Mouse (Mus musculus) CD4-positive, CD25-positive, alpha-beta regulatory T cell, adult 4 months (primary cell): Measurements from ENCODE around the gene Scgb1b30. TPM values are rescaled to one million over a fixed set of nuclear protein-coding genes. Genes with fewer than 3 reads are reported as not detected.
"Not testable (repeated sequence)": the region's sequence is repeated elsewhere in the genome, so short reads cannot be mapped to it uniquely, and the experiment has no call there.

Experiments
- ATAC-seq: one replicate; pipeline ENCODE4 v1.8.0; 2017
- polyA plus RNA-seq, 2 experiments: library from polyadenylated mRNA; unstranded; fragments of 100-300 nt; shearing (Covaris generic); gene quantifications; one replicate each; pipeline ENCODE4 v1.2.1; 2017

The Scgb1b30 gene
- polyA plus RNA-seq, result not detected

DNA sequence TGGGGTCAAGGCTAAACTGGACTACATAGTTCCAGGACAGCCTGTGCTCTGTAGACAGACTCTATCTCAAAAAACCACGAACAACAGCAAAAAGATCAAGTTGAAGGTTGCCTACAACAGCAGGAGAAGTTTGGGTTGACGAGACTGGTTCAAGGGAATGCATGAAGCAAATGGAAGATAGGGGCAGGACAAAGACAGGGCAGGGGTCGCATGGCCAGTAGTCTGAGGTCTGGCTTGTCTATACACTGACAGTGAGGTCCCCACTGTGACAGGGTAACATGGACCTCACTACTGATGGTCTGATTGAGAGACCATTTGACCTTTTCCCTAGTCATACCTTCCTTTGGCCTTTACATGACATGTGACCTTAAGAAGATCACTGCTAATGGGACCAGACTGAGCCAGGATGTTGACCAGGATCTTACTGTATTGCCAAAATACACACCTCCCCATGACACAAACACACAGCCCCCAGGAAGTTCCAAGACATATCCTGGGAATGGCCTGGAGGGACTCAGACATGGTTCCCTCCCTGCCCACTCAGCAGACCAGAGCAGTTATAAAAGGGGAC, at the start of gene Scgb1b30:
Gene Scgb1b30 (plus strand): TSS at position 521 of the 571 bp plus-strand sequence.
- no peak for ATAC-seq

DNA sequence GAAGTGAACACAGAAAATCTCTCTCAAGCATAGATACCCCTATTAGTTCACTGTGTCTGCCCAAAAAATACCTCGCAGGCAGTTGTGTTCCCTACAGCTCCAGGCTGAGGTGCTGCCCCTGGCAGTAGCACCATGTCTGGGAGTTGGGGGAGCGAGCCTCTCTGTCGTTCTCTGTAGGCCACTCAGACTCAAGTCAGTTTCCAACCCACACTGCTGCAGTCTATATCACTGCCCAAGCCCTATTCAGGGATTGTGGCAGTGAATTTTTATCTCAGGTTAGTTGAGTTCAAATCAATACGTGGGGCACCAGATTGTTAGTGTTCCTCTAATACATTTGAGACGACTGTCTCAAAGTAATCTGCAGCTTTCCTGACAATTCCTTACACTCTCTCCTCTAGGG, 27.1 kb upstream of the Scgb1b30 start:
- not testable (repeated sequence) for ATAC-seq

DNA sequence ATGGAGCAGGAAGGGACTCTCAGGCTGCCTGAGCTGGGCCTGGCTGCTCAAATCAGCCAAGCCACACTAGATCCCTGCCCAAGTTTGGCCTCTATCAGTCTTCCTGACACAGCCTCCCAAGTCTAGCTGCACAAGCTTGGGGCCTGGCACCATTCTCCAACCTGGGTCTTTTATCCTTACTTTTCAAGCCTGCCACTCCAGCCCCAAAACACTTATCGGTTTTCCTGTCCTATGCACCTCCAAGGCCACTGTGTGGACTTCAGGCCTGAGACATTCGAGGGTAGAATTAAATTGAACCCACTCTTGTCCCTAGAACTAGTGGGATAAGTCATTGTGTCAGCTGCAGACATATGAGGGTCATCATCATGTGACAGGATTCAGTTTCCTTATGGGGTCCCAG, 4.8 kb downstream of the Scgb1b30 start:
- no peak for ATAC-seq

DNA sequence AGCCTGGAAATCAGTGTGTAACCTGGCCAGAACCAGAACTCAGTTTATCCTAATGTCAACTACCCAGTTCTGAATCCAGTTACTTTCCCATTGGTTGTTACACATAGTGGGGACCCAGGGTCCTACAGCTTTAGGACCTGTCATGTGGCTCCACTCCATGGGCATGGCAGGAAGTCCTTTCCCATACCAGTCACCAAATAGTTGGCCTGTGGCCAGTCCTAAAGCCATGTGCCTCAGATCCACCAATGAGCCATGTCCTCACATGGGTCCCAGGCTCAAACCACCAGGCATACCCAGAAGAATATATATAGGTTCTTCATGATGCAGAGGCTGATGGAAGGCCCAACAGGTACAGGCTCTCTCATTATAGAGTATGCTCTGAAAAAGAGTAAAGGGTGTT, 6.0 kb downstream of the Scgb1b30 start:
- no peak for ATAC-seq

DNA sequence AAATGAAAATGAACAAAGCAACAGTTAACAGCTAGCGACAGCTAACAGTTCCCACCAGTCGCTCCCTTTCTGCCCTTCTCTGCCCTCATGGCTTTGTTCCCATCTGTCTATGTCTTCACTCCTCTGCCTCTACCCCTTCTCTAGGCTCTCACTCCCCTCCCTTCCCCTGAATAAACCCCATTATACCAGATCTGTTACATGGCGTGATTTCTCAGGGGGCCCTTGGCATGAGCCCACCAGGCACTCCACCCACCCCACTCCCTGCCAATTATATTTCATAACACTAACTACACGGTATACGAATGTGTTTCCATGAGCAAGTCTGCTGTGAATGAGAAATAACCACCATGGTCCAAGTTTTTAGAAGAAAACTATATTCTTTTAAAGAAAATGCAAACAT, 14.0 kb downstream of the Scgb1b30 start:
- ATAC-seq, result no peak

DNA sequence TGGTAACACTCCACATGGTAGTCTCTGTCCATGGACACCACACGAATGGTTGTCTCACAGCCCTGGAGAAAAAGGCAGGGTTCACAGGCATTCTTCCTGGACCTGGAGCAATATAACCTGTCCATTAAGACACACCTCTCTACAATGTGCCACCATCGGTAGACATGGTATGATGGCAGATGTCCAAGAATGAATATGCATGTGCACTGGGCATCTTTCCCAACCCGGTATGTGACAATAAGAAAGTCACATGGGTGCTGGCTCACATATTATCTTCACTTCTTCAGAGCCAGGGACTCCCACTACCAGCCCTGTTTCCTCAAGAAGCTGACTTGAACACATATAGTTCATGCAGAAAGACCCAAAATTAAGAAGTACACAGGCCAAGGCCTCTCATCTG, 21.4 kb downstream of the Scgb1b30 start:
- ATAC-seq, result no peak

DNA sequence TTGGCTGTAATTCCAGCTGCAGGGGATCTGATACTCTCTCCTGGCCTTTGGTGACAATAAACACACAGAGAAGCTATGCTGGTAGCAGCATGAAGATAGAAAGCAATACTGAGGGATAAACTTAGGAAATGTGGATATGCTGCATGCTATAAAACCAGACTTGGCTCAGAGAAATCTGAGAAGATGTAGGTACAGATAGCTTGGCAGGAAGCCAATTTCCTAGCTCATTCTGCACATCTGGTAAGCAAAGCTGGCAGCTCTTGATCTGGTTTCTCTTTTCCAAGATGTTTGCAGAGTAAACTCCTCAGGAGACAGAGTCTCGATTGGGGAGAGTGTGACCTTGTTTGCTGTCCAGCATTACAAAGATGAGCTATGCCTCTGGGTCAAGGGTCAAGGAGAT, 25.4 kb downstream of the Scgb1b30 start:
- ATAC-seq, result not testable (repeated sequence)

DNA sequence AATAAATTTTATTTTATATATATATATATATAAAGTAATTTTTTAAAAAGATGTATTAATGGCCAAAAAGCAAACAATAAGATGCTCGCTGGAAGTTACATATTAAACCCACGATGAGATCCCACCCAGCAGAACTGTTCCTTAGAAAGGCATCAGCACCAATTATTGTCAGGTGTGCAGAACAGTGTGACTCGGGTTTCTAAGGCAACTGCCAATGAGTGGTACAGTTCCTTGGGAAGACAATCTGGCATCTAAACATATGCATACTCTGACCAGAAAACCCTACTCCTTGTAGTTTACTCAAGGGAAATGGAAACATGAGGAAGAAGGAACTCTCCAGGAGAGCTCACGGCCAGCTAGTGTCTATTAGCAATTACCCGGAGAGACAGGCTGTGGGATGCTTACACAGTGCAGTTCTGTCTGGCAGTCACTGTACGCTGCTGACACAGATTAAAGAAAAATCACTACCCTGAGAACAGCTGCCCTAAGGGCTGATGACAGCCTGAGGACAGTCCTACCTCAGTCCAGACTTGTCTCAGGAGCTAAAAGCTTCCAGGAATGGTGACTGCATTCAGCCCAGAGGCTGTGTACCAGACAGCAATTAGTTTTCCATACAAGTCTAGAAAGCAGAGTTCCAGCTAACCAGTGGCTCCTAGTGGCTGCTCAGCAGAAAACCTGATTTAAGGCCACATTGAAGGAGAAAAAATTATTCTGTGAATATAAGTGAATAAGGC, 27.9 kb downstream of the Scgb1b30 start:
- ATAC-seq, result no peak

DNA sequence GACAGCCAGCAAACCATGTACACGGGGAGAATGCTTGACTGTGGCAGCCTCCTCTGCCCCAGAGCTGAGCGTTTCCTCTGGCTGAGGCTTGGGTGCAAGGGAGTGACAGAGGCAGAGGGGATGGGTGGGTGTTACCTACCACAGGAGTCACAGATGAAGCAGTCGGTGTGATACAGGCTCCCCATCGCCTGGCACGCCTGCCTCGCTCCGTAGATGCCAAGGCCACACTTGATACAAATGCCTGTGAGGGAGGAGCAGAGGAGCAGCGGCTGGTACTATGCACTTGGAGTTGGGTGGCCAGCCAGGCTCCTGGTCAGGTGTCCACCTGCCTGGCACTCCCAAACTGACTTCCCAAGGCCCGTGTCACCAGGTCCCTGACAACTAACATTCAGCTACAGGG, 30.1 kb downstream of the Scgb1b30 start:
- no peak for ATAC-seq

DNA sequence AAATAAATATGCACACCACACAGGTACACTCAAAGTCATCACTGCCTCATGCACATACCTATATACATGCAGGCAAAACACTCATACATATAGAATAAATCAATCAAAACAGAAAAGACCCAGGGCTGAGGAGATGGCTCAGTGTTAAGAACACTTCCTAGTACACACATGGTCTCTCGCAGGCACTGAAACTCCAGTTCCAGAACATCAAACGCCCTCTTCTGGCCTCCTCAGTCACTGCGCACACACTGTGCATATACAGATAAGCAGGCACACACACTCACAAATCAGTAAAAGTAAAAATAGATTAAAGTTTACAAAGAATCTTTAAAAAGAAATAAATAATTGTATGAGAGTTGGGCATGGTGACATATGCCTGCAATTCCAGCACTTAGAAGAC, 31.1 kb downstream of the Scgb1b30 start:
- no peak for ATAC-seq

DNA sequence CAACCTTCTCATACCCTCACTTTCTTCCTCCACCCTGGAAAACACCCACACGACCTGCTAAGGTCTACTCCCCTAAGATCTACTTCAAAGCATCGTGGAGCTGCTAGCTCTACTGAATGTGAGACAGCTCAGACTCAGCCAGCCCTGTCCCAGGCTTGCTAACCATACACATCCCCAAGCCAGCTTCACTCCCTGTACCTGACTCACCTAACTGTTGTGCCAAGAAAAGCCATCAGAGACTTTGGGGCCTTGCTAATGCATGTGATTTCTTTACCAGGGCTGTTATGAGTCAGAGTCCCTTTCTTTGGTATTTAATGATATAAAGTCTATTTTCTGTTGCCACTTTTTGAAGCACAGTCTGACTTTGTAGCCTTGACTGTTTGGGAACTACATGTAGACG, 35.9 kb downstream of the Scgb1b30 start:
- ATAC-seq, result no peak

DNA sequence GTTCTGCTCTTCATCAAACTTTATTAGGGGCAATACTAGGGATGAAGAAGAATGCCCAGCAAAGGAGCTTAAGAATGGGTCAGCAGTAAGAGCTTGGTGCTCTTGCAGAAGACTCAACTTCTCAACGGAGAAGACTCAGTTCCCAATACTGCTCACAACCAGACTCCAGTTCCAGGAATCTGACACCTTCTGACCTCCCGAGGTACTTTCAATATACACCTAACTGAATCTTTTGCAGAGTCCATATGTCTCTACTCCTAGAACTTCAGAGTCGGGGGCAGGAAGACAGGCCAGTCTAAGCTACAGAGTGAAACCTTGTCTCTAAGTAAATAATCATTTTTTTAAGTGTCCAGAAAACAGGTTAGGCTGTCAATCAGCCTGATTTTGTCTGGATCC, 36.7 kb downstream of the Scgb1b30 start:
- ATAC-seq, result no peak

DNA sequence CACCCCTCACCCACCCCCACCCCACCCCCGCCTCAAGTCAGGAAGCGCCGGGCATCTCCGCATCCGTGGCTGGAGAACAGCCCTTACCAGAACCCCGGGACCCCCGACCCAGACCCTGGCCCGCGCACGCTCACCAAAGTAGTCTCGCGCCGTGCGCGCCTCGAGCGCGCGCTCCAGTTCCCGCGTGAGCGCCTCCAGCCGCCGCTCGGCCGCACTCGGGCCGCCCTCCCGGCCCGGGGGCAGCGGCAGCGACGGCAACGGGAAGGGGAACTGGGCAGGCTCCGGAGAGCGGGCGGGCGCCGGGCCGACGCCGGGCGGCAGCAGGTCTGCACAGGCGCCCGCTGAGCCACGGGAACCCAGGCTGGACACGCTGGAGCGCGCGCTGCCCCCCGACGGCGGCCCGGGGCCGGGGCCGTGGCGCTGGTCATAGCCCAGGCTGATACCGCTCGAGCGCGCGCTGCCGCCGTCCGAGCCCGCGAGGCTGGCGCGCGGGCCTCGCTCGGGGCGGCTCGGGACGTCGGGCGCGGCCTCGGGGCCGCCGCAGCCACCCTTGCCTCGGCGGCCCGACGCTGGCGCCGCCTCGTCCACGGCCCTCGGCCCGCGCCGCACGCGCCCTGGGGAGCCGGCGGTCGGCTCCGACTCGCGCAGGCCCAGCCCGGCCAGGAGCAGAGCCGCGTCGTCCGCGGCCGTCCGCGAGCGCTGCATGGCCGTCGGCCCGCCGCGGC, 37.3 kb downstream of the Scgb1b30 start:
- no peak for ATAC-seq

DNA sequence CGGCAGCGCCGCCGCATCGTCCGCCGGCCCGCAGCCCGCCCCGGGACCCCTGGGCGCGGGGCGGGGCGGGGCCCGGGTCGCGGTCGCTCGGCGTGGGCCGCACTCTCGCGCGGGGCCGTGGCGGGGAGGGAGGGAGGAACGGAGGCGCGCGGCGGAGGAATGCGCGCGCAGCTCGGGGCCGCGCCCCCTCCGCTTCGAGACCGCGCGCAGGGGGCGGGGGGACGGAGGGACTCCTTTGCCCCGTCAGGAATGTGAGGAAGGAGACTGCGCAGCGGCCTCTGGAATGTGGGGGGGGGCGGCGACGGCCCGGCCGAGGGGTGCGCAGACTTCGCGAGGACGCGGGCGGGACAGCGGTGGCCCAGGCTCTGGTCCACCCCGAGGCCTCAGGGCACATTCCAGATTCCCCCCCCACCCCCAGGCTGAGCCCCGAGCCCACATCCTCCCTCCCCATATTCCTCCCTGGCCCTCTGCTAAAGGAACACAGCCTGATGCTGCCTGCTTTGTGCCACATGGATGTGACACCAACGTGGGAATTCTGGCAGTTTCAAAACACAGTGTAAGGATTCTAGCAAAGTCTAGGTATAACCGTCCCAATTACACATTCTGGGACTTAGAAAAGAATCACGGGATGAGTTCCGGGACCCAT, 38.0 kb downstream of the Scgb1b30 start, which contains the start of gene Wtip:
Gene Wtip (minus strand): TSS at position 152 of the 646 bp plus-strand sequence.
- no peak for ATAC-seq

DNA sequence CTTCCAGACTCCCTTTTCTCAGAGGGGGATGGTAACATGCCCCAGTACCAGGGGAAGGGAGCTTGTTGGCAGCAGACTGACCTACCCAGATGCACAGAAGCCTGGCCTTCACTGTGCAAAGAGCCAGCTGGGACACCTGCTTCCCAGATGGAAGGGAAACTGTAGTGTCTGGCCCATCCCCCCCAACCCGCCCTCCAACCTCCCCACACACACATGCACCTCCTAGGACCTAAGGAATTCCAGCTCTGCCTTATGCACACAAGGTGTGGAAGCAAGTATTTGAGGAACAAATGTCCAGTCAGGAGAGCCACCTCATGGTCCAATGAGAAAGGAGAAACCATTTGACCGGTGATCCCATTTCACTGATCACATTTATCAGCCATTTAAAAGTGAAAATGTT, 39.1 kb downstream of the Scgb1b30 start:
- no peak for ATAC-seq

DNA sequence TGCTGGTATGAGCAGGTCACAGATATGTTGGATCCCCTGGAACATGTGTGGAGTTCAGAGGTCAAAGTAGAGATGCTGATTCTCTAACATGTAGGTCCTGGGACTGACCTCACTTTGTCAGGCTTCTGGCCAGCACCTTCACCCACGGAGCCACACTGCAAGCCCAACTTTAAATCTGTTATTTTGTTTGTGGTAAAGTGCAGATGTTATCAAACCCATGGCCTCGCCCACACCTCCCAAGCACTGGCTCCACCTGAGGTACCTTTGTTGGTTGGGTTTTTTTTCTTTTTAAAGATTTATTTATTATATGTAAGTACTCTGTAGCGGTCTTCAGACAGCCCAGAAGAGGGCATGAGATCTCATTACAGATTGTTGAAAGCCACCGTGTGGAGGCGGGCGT, 44.3 kb downstream of the Scgb1b30 start:
- ATAC-seq, result no peak

DNA sequence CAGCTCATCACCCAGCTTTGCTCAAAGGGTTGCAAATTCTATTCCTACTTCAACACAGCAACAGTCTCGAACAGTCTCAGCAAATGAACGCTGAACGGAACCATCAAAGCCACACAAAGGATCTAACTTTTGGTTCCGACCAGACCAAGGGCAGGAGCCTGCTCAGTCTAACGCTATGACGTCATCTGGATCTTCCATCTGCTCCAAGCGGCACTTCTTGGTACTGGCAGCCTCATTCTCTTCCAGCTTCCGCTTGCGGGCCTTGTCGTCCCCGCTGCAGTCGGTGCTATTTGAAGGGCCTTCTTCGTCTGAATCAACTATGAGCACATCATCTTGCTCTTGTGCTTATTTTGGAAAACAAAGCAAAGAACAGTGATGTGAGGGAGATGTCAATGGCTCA, 45.9 kb downstream of the Scgb1b30 start:
- no peak for ATAC-seq

DNA sequence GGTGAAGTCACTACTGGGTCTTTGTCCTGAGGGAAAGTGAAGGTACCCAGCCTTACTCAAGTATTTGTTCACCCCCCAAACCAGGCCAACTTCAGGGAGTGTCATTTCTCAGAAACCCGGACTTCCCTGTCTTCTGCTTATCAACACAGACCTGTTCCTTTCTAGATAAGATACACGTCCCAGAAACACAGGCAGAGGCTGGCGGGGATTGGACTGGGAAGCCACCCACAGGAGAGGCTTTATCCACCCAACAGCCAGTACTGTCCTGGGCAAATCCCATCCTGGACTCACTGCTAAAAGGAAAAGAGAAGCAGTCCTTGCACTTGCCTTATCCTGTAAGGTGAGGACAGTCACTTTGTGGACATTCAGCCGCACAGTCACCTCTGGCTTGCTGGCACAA, 52.0 kb downstream of the Scgb1b30 start:
- no peak for ATAC-seq

Other genes with a start within 250 kb of the Scgb1b30 start
- not detected for gene Scgb2b26, start 150.4 kb upstream of the Scgb1b30 start, polyA plus RNA-seq
- gene Scgb2b27, start 81.5 kb upstream of the Scgb1b30 start, polyA plus RNA-seq, result not detected
- gene Scgb1b27, start 73.9 kb upstream of the Scgb1b30 start, polyA plus RNA-seq, result not detected
- gene Wtip, start 37.8 kb downstream of the Scgb1b30 start, polyA plus RNA-seq, result not detected
- 10 to 100 TPM; 79.0 to 92.8 TPM for gene Uba2, start 74.2 kb downstream of the Scgb1b30 start, polyA plus RNA-seq
- gene Pdcd2l, start 101.2 kb downstream of the Scgb1b30 start, polyA plus RNA-seq, result 10 to 100 TPM; 27.0 to 30.8 TPM
- 100 to 1,000 TPM; 458 to 463 TPM for gene Gpi1, start 134.9 kb downstream of the Scgb1b30 start, polyA plus RNA-seq
- gene Gm6096, start 155.6 kb downstream of the Scgb1b30 start, polyA plus RNA-seq, result 1 to 10 TPM in 1 of 2 experiments, not detected in 1; 1.6 TPM
- gene 4931406P16Rik, start 218.1 kb downstream of the Scgb1b30 start, polyA plus RNA-seq, result 10 to 100 TPM; 22.7 to 30.8 TPM